Mouse (Mus musculus): ENCODE results near the gene Skp1a. TPM values are rescaled to one million over a fixed set of nuclear protein-coding genes. Genes with fewer than 3 reads are reported as not detected.

Skp1a gene
- polyA plus RNA-seq, 1 experiment from 2014 or later: 1,003 TPM

DNA sequence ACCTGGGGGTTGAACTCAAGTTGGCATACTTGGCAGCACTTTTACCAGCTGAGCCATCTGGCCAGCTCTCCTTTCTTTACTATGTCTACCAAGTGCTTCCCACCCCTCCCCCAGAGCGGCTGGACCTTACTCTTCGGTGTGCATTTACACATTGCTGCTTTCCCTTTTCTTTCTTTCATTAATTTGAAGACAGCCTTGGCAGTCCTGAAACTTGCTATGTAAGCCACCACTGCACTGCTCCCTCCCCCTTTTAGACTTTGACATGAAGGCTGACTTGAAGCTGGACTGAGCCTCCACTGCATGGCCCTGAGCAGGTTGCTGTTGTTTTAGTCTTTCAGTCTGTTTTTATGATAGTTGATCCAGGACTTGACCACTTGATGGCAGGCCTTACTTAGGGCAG is 17.7 kb downstream of the Skp1a start:
- no peaks in the 10 kb centered on the region for H3K4me1 ChIP-seq (ENCODE audit: control insufficient read depth, insufficient read depth, low read depth, low read length)
- no peaks in the 10 kb centered on the region for H3K9me3 ChIP-seq (ENCODE audit: control insufficient read depth, low read length)
- 90% methylated on average over 2 of the region's 2 CpGs for WGBS
- H3K4me2 ChIP-seq (ENCODE audit: low read length): no peak overlapping the region
- H3K36me3 ChIP-seq (ENCODE audit: control insufficient read depth, insufficient read depth, low read length): peaks cover 7% of the 10 kb centered on the region; the same call in 1 of the 2 replicates
- no peak overlapping the region for H3K27ac ChIP-seq (ENCODE audit: low read depth, low read length)
- no peaks in the 10 kb centered on the region for H3K27me3 ChIP-seq (replicated peaks; ENCODE audit: control insufficient read depth, insufficient read depth, low read length)
- no peak overlapping the region for H3K9ac ChIP-seq (ENCODE audit: low read depth, low read length)
- H3K4me3 ChIP-seq (ENCODE audit: low read length): no peak overlapping the region
- no peak for ATAC-seq

GRCm38 (mm10) chr11:52251770-52252169 is 20.0 kb downstream of the Skp1a start:
- no peak overlapping the region for H3K27ac ChIP-seq (ENCODE audit: low read depth, low read length)
- H3K4me1 ChIP-seq (ENCODE audit: control insufficient read depth, insufficient read depth, low read depth, low read length): no peaks in the 10 kb centered on the region
- no peak overlapping the region for H3K4me3 ChIP-seq (ENCODE audit: low read length)
- H3K9ac ChIP-seq (ENCODE audit: low read depth, low read length): no peak overlapping the region
- H3K27me3 ChIP-seq (replicated peaks; ENCODE audit: control insufficient read depth, insufficient read depth, low read length): no peaks in the 10 kb centered on the region
- WGBS: 76% methylated on average over 5 of the region's 5 CpGs
- no peaks in the 10 kb centered on the region for H3K9me3 ChIP-seq (ENCODE audit: control insufficient read depth, low read length)
- H3K36me3 ChIP-seq (ENCODE audit: control insufficient read depth, insufficient read depth, low read length): peaks cover 4% of the 10 kb centered on the region; the same call in 1 of the 2 replicates
- no peak for ATAC-seq
- H3K4me2 ChIP-seq (ENCODE audit: low read length): no peak overlapping the region

DNA sequence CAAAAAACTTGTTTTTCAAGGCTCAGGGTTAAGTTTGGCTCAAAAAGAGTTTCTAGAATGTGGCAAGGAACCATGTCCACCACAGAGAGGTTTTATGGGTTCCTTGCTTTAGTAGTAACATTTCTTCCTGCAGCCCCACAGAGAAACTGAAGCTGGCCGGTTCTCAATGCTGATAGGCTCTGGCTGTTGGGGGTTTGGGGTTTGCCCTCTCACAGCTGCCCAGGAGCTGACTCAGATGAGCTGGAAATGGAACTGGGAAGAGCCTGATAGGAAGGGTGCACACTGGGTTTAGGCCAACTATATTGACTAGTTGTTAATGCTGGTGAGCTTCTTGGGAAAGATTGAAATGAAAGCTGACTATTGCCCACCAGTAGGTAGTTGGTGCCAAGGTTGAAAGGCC is 20.9 kb downstream of the Skp1a start:
- Histone ChIP-seq H3K4me2 (ENCODE audit: low read length) (no peak overlapping the region), H3K36me3 (ENCODE audit: control insufficient read depth, insufficient read depth, low read length) (no peaks in the 10 kb centered on the region), H3K9me3 (ENCODE audit: control insufficient read depth, low read length) (no peaks in the 10 kb centered on the region), H3K27me3 (replicated peaks; ENCODE audit: control insufficient read depth, insufficient read depth, low read length) (no peaks in the 10 kb centered on the region), H3K4me3 (ENCODE audit: low read length) (no peak overlapping the region), H3K4me1 (ENCODE audit: control insufficient read depth, insufficient read depth, low read depth, low read length) (no peaks in the 10 kb centered on the region), H3K27ac (ENCODE audit: low read depth, low read length) (no peak overlapping the region), H3K9ac (ENCODE audit: low read depth, low read length) (no peak overlapping the region)
- ATAC-seq: no peak
- 82% methylated on average over 1 of the region's 1 CpGs for WGBS

DNA sequence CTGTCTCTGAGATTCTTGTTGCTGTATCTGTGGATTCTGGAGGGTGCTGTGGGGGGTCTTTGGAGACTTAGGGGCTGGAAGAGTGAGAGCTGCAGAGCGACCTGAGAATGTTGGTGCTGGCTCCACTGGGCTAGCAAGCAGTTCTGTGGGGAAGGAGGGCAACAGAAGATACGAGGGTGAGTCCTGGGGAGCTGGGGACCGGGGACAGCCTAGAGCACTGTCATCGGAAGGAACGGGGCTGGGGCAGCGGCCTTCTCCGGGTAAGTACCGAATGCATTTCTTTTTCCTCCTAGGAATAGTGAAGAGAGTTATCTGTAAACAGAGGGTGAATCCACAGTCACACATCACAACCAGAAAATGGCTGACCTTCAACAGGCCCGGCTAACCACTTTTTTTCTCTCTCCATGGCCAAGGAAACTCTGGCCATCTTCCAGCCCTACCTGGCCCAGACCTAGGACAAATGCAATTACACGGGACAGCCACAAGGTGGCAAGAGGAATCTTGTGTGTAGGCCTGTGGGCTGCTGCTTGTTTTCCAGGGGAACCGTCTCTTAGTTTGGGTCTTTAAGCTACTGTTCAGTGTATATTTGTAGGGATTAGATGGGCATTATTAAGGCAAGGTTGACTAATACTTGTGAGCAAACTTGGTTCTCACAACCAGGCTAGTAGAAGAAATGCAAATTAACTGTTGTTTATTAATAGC is 22.0 kb downstream of the Skp1a start:
- no peaks in the 10 kb centered on the region for H3K9me3 ChIP-seq (ENCODE audit: control insufficient read depth, low read length)
- H3K9ac ChIP-seq (ENCODE audit: low read depth, low read length): no peak overlapping the region
- no peaks in the 10 kb centered on the region for H3K36me3 ChIP-seq (ENCODE audit: control insufficient read depth, insufficient read depth, low read length)
- no peak overlapping the region for H3K27ac ChIP-seq (ENCODE audit: low read depth, low read length)
- peak; percentile 89 for ATAC-seq
- 67% methylated on average over 11 of the region's 11 CpGs for WGBS
- no peaks in the 10 kb centered on the region for H3K4me1 ChIP-seq (ENCODE audit: control insufficient read depth, insufficient read depth, low read depth, low read length)
- no peak overlapping the region for H3K4me3 ChIP-seq (ENCODE audit: low read length)
- H3K27me3 ChIP-seq (replicated peaks; ENCODE audit: control insufficient read depth, insufficient read depth, low read length): no peaks in the 10 kb centered on the region
- no peak overlapping the region for H3K4me2 ChIP-seq (ENCODE audit: low read length)

- Histone ChIP-seq H3K4me3 (ENCODE audit: low read length) (no peak overlapping the region), H3K4me2 (ENCODE audit: low read length) (no peak overlapping the region), H3K9ac (ENCODE audit: low read depth, low read length) (no peak overlapping the region), H3K4me1 (ENCODE audit: control insufficient read depth, insufficient read depth, low read depth, low read length) (no peaks in the 10 kb centered on the region), H3K9me3 (ENCODE audit: control insufficient read depth, low read length) (no peaks in the 10 kb centered on the region), H3K27me3 (replicated peaks; ENCODE audit: control insufficient read depth, insufficient read depth, low read length) (no peaks in the 10 kb centered on the region), H3K27ac (ENCODE audit: low read depth, low read length) (no peak overlapping the region), H3K36me3 (ENCODE audit: control insufficient read depth, insufficient read depth, low read length) (no peaks in the 10 kb centered on the region)
- 92% methylated on average over 8 of the region's 8 CpGs for WGBS
- no peak for ATAC-seq
These were observed 23.3 kb downstream of the Skp1a start for GRCm38 (mm10) chr11:52255077-52255476.

GRCm38 (mm10) chr11:52257376-52257775 is 25.6 kb downstream of the Skp1a start:
- Histone ChIP-seq H3K27me3 (replicated peaks; ENCODE audit: control insufficient read depth, insufficient read depth, low read length) (no peaks in the 10 kb centered on the region), H3K9ac (ENCODE audit: low read depth, low read length) (no peak overlapping the region), H3K9me3 (ENCODE audit: control insufficient read depth, low read length) (no peaks in the 10 kb centered on the region), H3K4me3 (ENCODE audit: low read length) (no peak overlapping the region), H3K27ac (ENCODE audit: low read depth, low read length) (no peak overlapping the region), H3K4me1 (ENCODE audit: control insufficient read depth, insufficient read depth, low read depth, low read length) (no peaks in the 10 kb centered on the region), H3K4me2 (ENCODE audit: low read length) (no peak overlapping the region), H3K36me3 (ENCODE audit: control insufficient read depth, insufficient read depth, low read length) (no peaks in the 10 kb centered on the region)
- WGBS: 95% methylated on average over 3 of the region's 3 CpGs
- no peak for ATAC-seq

DNA sequence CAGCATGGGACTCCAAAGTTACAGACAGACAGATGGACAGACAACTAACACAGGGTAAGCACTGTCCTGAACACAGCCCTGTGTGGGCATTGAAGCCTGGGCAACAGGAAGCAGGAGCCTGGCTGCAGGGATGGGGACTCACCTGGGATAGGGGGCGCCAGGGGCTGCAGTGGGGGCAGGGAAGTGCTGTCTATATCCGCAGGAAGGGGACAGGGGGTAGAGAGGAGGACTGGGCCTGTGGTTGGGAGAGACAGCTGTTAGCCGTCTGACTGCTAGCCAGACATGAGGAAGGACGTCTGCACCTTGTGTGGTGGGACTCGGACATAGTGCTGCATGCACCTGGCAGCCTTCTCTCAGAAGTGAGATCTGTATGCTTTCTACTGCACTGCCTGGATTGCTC is 26.9 kb downstream of the Skp1a start:
- WGBS: 79% methylated on average over 5 of the region's 5 CpGs
- Histone ChIP-seq H3K4me2 (ENCODE audit: low read length) (no peak overlapping the region), H3K4me1 (ENCODE audit: control insufficient read depth, insufficient read depth, low read depth, low read length) (no peaks in the 10 kb centered on the region), H3K27me3 (replicated peaks; ENCODE audit: control insufficient read depth, insufficient read depth, low read length) (no peaks in the 10 kb centered on the region), H3K9ac (ENCODE audit: low read depth, low read length) (no peak overlapping the region), H3K27ac (ENCODE audit: low read depth, low read length) (no peak overlapping the region), H3K4me3 (ENCODE audit: low read length) (no peak overlapping the region), H3K36me3 (ENCODE audit: control insufficient read depth, insufficient read depth, low read length) (no peaks in the 10 kb centered on the region), H3K9me3 (ENCODE audit: control insufficient read depth, low read length) (no peaks in the 10 kb centered on the region)
- ATAC-seq: no peak

GRCm38 (mm10) chr11:52260878-52261277 is 29.1 kb downstream of the Skp1a start:
- Histone ChIP-seq H3K4me1 (ENCODE audit: control insufficient read depth, insufficient read depth, low read depth, low read length) (no peaks in the 10 kb centered on the region), H3K27me3 (replicated peaks; ENCODE audit: control insufficient read depth, insufficient read depth, low read length) (no peaks in the 10 kb centered on the region), H3K9ac (ENCODE audit: low read depth, low read length) (no peak overlapping the region), H3K4me2 (ENCODE audit: low read length) (no peak overlapping the region), H3K9me3 (ENCODE audit: control insufficient read depth, low read length) (no peaks in the 10 kb centered on the region), H3K36me3 (ENCODE audit: control insufficient read depth, insufficient read depth, low read length) (no peaks in the 10 kb centered on the region), H3K27ac (ENCODE audit: low read depth, low read length) (no peak overlapping the region), H3K4me3 (ENCODE audit: low read length) (no peak overlapping the region)
- 68% methylated on average over 4 of the region's 4 CpGs for WGBS
- no peak for ATAC-seq

DNA sequence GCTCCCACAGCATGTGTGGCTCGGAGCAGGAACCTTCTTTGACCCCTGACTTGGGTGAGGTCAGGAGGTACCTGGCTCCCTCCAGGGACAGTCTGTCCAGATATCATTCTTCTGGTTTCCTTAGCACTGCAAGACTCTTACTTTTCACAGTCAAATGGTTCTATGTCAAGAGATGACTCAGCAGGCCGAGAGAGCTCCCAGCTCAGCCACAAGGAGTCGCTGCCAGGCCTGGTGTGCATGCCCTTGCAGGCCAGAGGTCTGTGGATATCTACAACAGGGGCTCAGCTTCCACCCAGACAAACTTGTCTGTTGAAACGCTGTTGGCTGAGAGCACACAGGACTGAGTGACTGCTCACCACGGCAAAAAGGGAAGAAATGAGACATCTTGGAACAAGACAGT is 30.1 kb downstream of the Skp1a start:
- Histone ChIP-seq H3K4me3 (ENCODE audit: low read length) (no peak overlapping the region), H3K9ac (ENCODE audit: low read depth, low read length) (no peak overlapping the region), H3K4me1 (ENCODE audit: control insufficient read depth, insufficient read depth, low read depth, low read length) (peaks cover 4% of the 10 kb centered on the region; the same call in 1 of the 2 replicates), H3K27ac (ENCODE audit: low read depth, low read length) (no peak overlapping the region), H3K4me2 (ENCODE audit: low read length) (no peak overlapping the region), H3K27me3 (replicated peaks; ENCODE audit: control insufficient read depth, insufficient read depth, low read length) (no peaks in the 10 kb centered on the region), H3K9me3 (ENCODE audit: control insufficient read depth, low read length) (no peaks in the 10 kb centered on the region), H3K36me3 (ENCODE audit: control insufficient read depth, insufficient read depth, low read length) (no peaks in the 10 kb centered on the region)
- ATAC-seq: no peak
- WGBS: 68% methylated on average over 5 of the region's 5 CpGs

All from hindbrain, embryonic 16.5 days (tissue).